In genomic region chr9:7554382-7554781, GRCm38 (mm10) we compare ENCODE assay signal across 8 mouse cellular contexts. TPM values are rescaled to one million over a fixed set of nuclear protein-coding genes. Genes with fewer than 3 reads are reported as not detected.
DNase-seq lines count a peak whose midpoint lies in the region; ATAC-seq and TF ChIP-seq lines count a peak whose summit lies in the region.
"Had no signal": no experiment of that assay in that cellular context is flagged by ENCODE, and none has a peak within 500 bp of the region (broad histone marks: within the 10 kb centered on the region; RNA-seq: fewer than 3 reads in every experiment).

No protein-coding gene starts in this region.

- DNase-seq in layer of hippocampus, adult 11-12 months (ENCODE audit: low spot score), result peak; percentile 26
- no peak for DNase-seq in layer of hippocampus, adult 9-11 months
- peak; percentile 41 for DNase-seq in CH12.LX (ENCODE audit: extremely low read depth)
- no peak for DNase-seq in Patski (ENCODE audit: low read depth, low spot score)
- DNase-seq in kidney, postnatal 36 days, result peak; percentile 4 to 64
- no peak for DNase-seq in right cerebral cortex, postnatal 4 days

- H3K4me2 ChIP-seq in CH12.LX (ENCODE audit: insufficient read depth, low read depth, poor library complexity, severe bottlenecking), result no peak overlapping the region

- no peaks in the 10 kb centered on the region for H3K36me3 ChIP-seq in CH12.LX (replicated peaks in 1 of 2; ENCODE audit: control insufficient read depth in 1 of 2, insufficient read depth in 1 of 2, low read length in 1 of 2)

- H3K79me2 ChIP-seq in CH12.LX (replicated peaks; ENCODE audit: control insufficient read depth, extremely low read depth, insufficient read depth, poor library complexity, severe bottlenecking), result no peaks in the 10 kb centered on the region

- POLR2A ChIA-PET in Patski (lab: Charles Lee), result interaction anchor here (0.7 kb wide), 1 partner anchor 39 kb away, joined by 3 read pairs; no protein-coding TSS in a partner anchor

- no peak for ATAC-seq in Patski
- no peak for ATAC-seq in erythroblast, adult 5-6 weeks (replicated peaks; ENCODE audit: low FRiP score, poor library complexity, severe bottlenecking)

- H3K27ac ChIP-seq in CH12.LX (ENCODE audit: insufficient read depth, low read depth), result no peak overlapping the region

- CTCF ChIA-PET in Patski (lab: Charles Lee), result interaction anchor here (0.8 to 3.3 kb wide), 5 partner anchors 16 to 337 kb away, joined by 3 to 22 read pairs (median 3); no protein-coding TSS in a partner anchor

- dilution Hi-C loops in CH12.LX (cut with MboI; ENCODE audit: extremely low pct_ligation_motif_present, extremely low pct_unique_long_range_greater_than_20kb, low sequenced_read_pairs), result no loop called here

- in situ Hi-C loops in CH12.LX (cut with MboI; ENCODE audit: low pct_ligation_motif_present, low pct_unique_long_range_greater_than_20kb, low sequenced_read_pairs) (no loop called here), Patski (cut with MboI; ENCODE audit: low pct_unique_long_range_greater_than_20kb) (no loop called here)

- TF ChIP-seq RAD21 in CH12.LX (IDR thresholded peaks at IDR 0.05; ENCODE audit: low read depth, low read length), result peak; percentile 59

- peaks cover 0 to 21% of the 10 kb centered on the region in 2 experiments; a peak in 2 of 4 replicates for H3K4me1 ChIP-seq in CH12.LX (ENCODE audit: control insufficient read depth in 1 of 2, insufficient read depth in 2 of 2)

- no peak overlapping the region for H3K9ac ChIP-seq in CH12.LX (ENCODE audit: insufficient read depth, low read depth)

- H3K27me3 ChIP-seq in CH12.LX (replicated peaks) (no peaks in the 10 kb centered on the region), Patski (no peaks in the 10 kb centered on the region)

- H3K4me3 ChIP-seq in CH12.LX (replicated peaks in 1 of 3; ENCODE audit: low read depth in 2 of 3, low read length in 2 of 3, poor library complexity in 1 of 3), result no peak overlapping the region

- TF ChIP-seq POLR2A in CH12.LX (IDR thresholded peaks at IDR 0.05; ENCODE audit: low read depth, low read length), result no peak

- TF ChIP-seq EP300 in CH12.LX (IDR thresholded peaks at IDR 0.05; ENCODE audit: low read length), result no peak

- TF ChIP-seq CTCF in CH12.LX (conservative IDR thresholded peaks at IDR 0.05 in 1 of 2, IDR thresholded peaks at IDR 0.05 in 1 of 2; ENCODE audit: low read depth in 2 of 2, low read length in 2 of 2) (peak; percentile 52 to 69; a peak in 3 of 4 replicates), Patski (IDR thresholded peaks at IDR 0.05) (peak; percentile 76)

- H3K9me3 ChIP-seq in CH12.LX (replicated peaks; ENCODE audit: low read length), result no peaks in the 10 kb centered on the region

TF ChIP-seq in CH12.LX, 34 proteins besides CTCF, POLR2A, EP300 and RAD21:
- peak; percentile 56 for TF ChIP-seq SMC3 (IDR thresholded peaks at IDR 0.05; ENCODE audit: low read depth, low read length)
- TF ChIP-seq TCF12 (IDR thresholded peaks at IDR 0.05; ENCODE audit: low read depth, low read length), result no peak
- TF ChIP-seq NELFE (IDR thresholded peaks at IDR 0.05; ENCODE audit: low read depth, low read length), result peak; percentile 19; the same call in 1 of the 2 replicates

RNA-seq across cellular contexts. Expression of gene Mmp8, which starts 3.9 kb away (rescaled TPM):
- total RNA-seq in CH12.LX (2012; rRNA removed) (not detected in 2 replicates), CH12.LX (2014; rRNA removed) (not detected in 2 replicates)
- polyA plus RNA-seq in CH12.LX (2012; ENCODE audit: insufficient read length, low read depth) (not detected in 2 replicates), Patski (2021) (0.12 TPM)
- total RNA-seq in erythroblast, adult 5-6 weeks (2015; ENCODE audit: low replicate concordance), result 86.5 and 105 TPM in 2 replicates
- total RNA-seq in erythroblast, adult 5-6 weeks (2017; ENCODE audit: low replicate concordance), result 75.7 and 88.3 TPM in 2 replicates

RNA-seq across cellular contexts. Expression of gene Mmp27, which starts 16.8 kb away (rescaled TPM):
- not detected in 2 replicates for total RNA-seq in CH12.LX (2012; rRNA removed)
- total RNA-seq in CH12.LX (2014; rRNA removed), result not detected in 2 replicates
- polyA plus RNA-seq in CH12.LX (2012; ENCODE audit: insufficient read length, low read depth), result not detected in 2 replicates
- polyA plus RNA-seq in Patski (2021), result 1.6 TPM
- total RNA-seq in erythroblast, adult 5-6 weeks (2015; ENCODE audit: low replicate concordance), result 1.9 TPM in 1 of 2 replicates, not detected in the other
- total RNA-seq in erythroblast, adult 5-6 weeks (2017; ENCODE audit: low replicate concordance), result 0.84 and 1.4 TPM in 2 replicates
- polyA plus RNA-seq: limb, embryonic 11.5 days had no signal

RNA-seq across cellular contexts. Expression of gene Mmp10, which starts 52.2 kb away (rescaled TPM):
- total RNA-seq in CH12.LX (2012; rRNA removed) (1.9 and 3.1 TPM in 2 replicates), CH12.LX (2014; rRNA removed) (4.2 TPM in 2 replicates)
- polyA plus RNA-seq in CH12.LX (2012; ENCODE audit: insufficient read length, low read depth) (1.4 and 1.5 TPM in 2 replicates), Patski (2021) (0.72 TPM)
- not detected in 2 replicates for total RNA-seq in erythroblast, adult 5-6 weeks (2015; ENCODE audit: low replicate concordance)
- not detected in 2 replicates for total RNA-seq in erythroblast, adult 5-6 weeks (2017; ENCODE audit: low replicate concordance)
- polyA plus RNA-seq: limb, embryonic 11.5 days had no signal

Comparison
In these comparisons a context has a peak if more than half of its experiments do, and no peak if none do; other contexts are left out.
1. DNase-seq: peak in layer of hippocampus, adult 11-12 months (single experiment), CH12.LX (single experiment) and kidney, postnatal 36 days (2 of 2); none in layer of hippocampus, adult 9-11 months (single experiment), Patski (single experiment) and right cerebral cortex, postnatal 4 days (single experiment).
2. RNA of gene Mmp8, which starts 3.9 kb away (total RNA-seq): 75.7 to 105 TPM in erythroblast, adult 5-6 weeks; not detected in CH12.LX; every median in the first group is over 10 times any median in the second.